Mouse (Mus musculus) layer of hippocampus, postnatal 36 days (tissue): ENCODE results near the gene Aamp. TPM values are rescaled to one million over a fixed set of nuclear protein-coding genes. Genes with fewer than 3 reads are reported as not detected.

Experiments
- DNase-seq, 2 experiments: peaks; one replicate each; pipeline ENCODE4 v3.0.0; 2022
- total RNA-seq, 2 experiments: library from RNA; stranded (reverse); gene quantifications; 2 replicates each; pipeline ENCODE4 v1.2.3; 2021

Aamp gene
- total RNA-seq, 2 experiments from 2014 or later: 148 to 159 TPM

- no peak for DNase-seq
Measured at GRCm38 (mm10) chr1:74236590-74237317, 47.8 kb downstream of the Aamp start.

DNA sequence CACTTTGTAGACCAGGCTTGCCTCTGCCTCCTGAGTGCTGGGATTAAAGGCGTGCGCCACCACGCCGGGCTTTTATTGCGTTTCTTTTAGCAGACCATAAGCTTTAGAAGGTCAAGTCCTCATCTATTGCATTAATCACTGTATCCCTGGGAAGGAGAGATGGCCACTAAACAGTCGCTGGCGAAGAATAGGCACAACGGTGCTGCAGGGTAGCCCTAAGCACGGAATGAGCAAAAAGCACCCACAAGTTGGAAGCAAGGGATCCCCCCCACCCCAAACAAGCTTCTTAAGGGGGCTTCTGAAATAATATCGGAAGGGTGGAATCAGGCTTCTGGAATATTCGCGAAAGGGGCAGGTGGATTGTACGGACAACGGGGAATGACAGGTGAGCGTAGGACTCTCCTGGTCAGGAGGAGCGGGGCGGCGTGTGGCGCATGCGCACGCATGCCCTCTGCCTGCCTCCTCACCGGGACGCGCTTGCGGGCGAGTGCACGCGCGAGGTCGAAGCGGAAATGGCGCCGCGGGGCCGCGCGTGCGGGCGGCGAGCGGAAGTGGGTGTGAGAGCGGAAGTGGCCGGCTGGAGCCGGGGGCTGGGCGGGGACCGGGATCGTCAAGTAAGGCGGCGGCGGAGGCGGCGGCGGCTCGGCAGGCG, 48.5 kb downstream of the Aamp start, which contains the start of gene Arpc2:
Arpc2 (plus strand) TSS at position 147 of the 652 bp plus-strand sequence.
- peak; percentile 97 to 98 for DNase-seq

- DNase-seq: no peak
Measured at GRCm38 (mm10) chr1:74230992-74231391, 53.5 kb downstream of the Aamp start.

DNA sequence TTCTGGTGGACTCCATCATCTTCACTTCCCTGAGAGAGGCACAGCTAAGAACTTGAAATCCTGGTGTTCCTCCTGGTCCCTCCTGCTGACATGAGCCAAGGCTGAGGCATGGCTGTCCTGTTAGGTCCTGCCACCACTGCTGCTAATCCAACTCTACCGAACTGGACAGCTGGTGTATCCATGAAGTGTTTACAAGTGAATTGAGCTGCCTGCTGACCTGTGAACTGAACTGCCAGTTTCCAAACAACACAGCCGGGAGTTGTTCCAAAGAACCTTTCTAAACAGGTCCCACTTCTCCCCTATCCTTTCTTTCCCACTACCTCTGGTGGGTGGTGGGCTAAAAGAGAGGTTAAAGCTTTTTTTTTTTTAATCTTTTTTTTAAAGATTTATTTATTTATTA, 54.6 kb downstream of the Aamp start:
- no peak for DNase-seq

Other genes starting within 250 kb of the Aamp start
- 10 to 100 TPM; 34.5 to 48.6 TPM for gene Tns1, start 160.3 kb downstream of the Aamp start, total RNA-seq
- gene Rufy4, start 159.2 kb downstream of the Aamp start, total RNA-seq: not detected
- gene Cxcr2, start 130.7 kb downstream of the Aamp start, total RNA-seq: under 1 TPM in 1 of 2 experiments, not detected in 1; 0.13 TPM
- not detected for gene Cxcr1, start 90.1 kb downstream of the Aamp start, total RNA-seq
- 100 to 1,000 TPM; 394 to 402 TPM for gene Arpc2, start 48.7 kb downstream of the Aamp start, total RNA-seq
- gene Gpbar1, start 6.2 kb downstream of the Aamp start, total RNA-seq: not detected
- 100 to 1,000 TPM; 168 to 188 TPM for gene Pnkd, start 192 bp upstream of the Aamp start, total RNA-seq
- gene Tmbim1, start 20.9 kb upstream of the Aamp start, total RNA-seq: 10 to 100 TPM; 25.1 to 25.4 TPM
- gene Catip, start 77.4 kb upstream of the Aamp start, total RNA-seq: 1 to 10 TPM; 1.0 to 1.2 TPM
- 1 to 10 TPM; 2.6 to 3.6 TPM for gene Slc11a1, start 90.5 kb upstream of the Aamp start, total RNA-seq
- gene Ctdsp1, start 106.8 kb upstream of the Aamp start, total RNA-seq: 10 to 100 TPM; 25.9 to 28.4 TPM
- under 1 TPM; 0.10 to 0.33 TPM for gene Vil1, start 124.6 kb upstream of the Aamp start, total RNA-seq
- gene Cnot9, start 221.3 kb upstream of the Aamp start, total RNA-seq: 10 to 100 TPM; 26.9 to 29.1 TPM